Mouse (Mus musculus): ENCODE measurements around the gene Fam219b. TPM values are rescaled to one million over a fixed set of nuclear protein-coding genes. Genes with fewer than 3 reads are reported as not detected.

The Fam219b gene
- total RNA-seq (2021) = 10 to 100 TPM; 18.7 to 19.2 TPM

GRCm38 (mm10) chr9:57537044-57537727 lies at the start of gene Fam219b:
Fam219b (plus strand) TSS chr9:57537528.
- peak; percentile 90 to 92 for DNase-seq

- DNase-seq = no peak
Measured at GRCm38 (mm10) chr9:57487807-57488206, 49.5 kb upstream of the Fam219b start.

- DNase-seq = no peak
Measured at GRCm38 (mm10) chr9:57493532-57493931, 43.8 kb upstream of the Fam219b start.

- no peak for DNase-seq
Measured at GRCm38 (mm10) chr9:57494970-57495369, 42.4 kb upstream of the Fam219b start.

- DNase-seq = no peak
Measured at GRCm38 (mm10) chr9:57497236-57497635, 40.1 kb upstream of the Fam219b start.

- no peak for DNase-seq
Measured at GRCm38 (mm10) chr9:57498536-57498935, 38.8 kb upstream of the Fam219b start.

GRCm38 (mm10) chr9:57501452-57501851 lies 35.9 kb upstream of the Fam219b start:
- no peak for DNase-seq

GRCm38 (mm10) chr9:57501861-57502260 lies 35.5 kb upstream of the Fam219b start:
- peak in 1 of 2 experiments; percentile 32 for DNase-seq

- no peak for DNase-seq
Measured at GRCm38 (mm10) chr9:57502911-57503621, 34.3 kb upstream of the Fam219b start.

- peak in 1 of 2 experiments; percentile 36 for DNase-seq
Measured at GRCm38 (mm10) chr9:57503622-57504380, 33.5 kb upstream of the Fam219b start, which contains the start of gene Rpp25. Rpp25 (plus strand) TSS chr9:57504026.

GRCm38 (mm10) chr9:57504381-57504700 lies 33.0 kb upstream of the Fam219b start:
- peak in 1 of 2 experiments; percentile 16 for DNase-seq

GRCm38 (mm10) chr9:57504891-57505290 lies 32.4 kb upstream of the Fam219b start:
- DNase-seq = no peak

GRCm38 (mm10) chr9:57505700-57506099 lies 31.6 kb upstream of the Fam219b start:
- DNase-seq = peak in 1 of 2 experiments; percentile 17

- no peak for DNase-seq
Measured at GRCm38 (mm10) chr9:57510577-57510976, 26.8 kb upstream of the Fam219b start.

GRCm38 (mm10) chr9:57517113-57517512 lies 20.2 kb upstream of the Fam219b start:
- peak in 1 of 2 experiments; percentile 30 for DNase-seq

- DNase-seq = no peak
Measured at GRCm38 (mm10) chr9:57520375-57521055, 16.8 kb upstream of the Fam219b start.

GRCm38 (mm10) chr9:57521056-57521911 lies 16.0 kb upstream of the Fam219b start, which contains the start of gene Cox5a:
Cox5a (plus strand) TSS chr9:57521274.
- DNase-seq = peak; percentile 93 to 94

GRCm38 (mm10) chr9:57522114-57522860 lies 15.0 kb upstream of the Fam219b start:
- no peak for DNase-seq

GRCm38 (mm10) chr9:57522861-57523246 lies 14.5 kb upstream of the Fam219b start:
- no peak for DNase-seq

- DNase-seq = no peak
Measured at GRCm38 (mm10) chr9:57523754-57524153, 13.6 kb upstream of the Fam219b start.

- DNase-seq = no peak
Measured at GRCm38 (mm10) chr9:57524439-57524838, 12.9 kb upstream of the Fam219b start.

Data from layer of hippocampus, postnatal 36 days (tissue).